Mouse (Mus musculus) liver, postnatal 0 days (tissue): ENCODE data around the gene Srxn1.

Experiments
- CTCF ChIP-seq: sonication (generic); IDR thresholded peaks from 2 replicates; pipeline ENCODE4 v1.5.1; 2016; ENCODE audit warnings: antibody characterized with exemption, low read depth
- EP300 ChIP-seq: IDR thresholded peaks from 2 replicates; pipeline ENCODE4 v1.6.1; 2016; ENCODE audit warnings: antibody characterized with exemption, low read depth, mild to moderate bottlenecking

DNA sequence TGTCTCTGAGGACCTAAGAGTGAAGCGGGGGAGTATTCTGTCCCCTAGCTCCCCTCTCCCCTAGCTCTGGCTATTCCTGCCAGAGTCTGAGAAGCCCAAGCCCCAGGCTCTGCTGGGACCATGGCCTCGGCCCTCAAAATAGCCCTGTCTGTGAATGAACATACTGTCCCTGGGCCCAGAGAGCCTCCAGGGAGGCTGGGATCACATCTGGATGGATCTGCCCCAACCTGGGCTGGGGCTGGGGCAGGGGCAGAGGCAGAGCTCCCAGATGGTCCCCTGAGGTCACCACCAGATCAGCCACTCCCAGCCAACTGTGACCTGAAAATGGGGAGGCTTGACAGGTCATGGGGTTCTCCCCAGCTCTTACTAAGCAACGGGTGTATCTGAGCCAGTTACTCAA is 41.8 kb downstream of the Srxn1 start:
- no peak for TF ChIP-seq CTCF
- TF ChIP-seq EP300, result no peak
